Mouse (Mus musculus) liver, embryonic 14.5 days (tissue): Measurements from ENCODE around the gene Adamts16.

Source experiments
- CTCF ChIP-seq: IDR thresholded peaks from 2 replicates; pipeline ENCODE4 v1.5.1; 2016; ENCODE audit warnings: antibody characterized with exemption, low read depth, control low read depth
- EP300 ChIP-seq: IDR thresholded peaks from 2 replicates; pipeline ENCODE4 v1.6.1; 2016; ENCODE audit warnings: antibody characterized with exemption, low read depth

- TF ChIP-seq EP300: no peak
- TF ChIP-seq CTCF: no peak
These were observed 4.0 kb downstream of the Adamts16 start for GRCm38 (mm10) chr13:70837571-70837970.
